Mouse (Mus musculus) liver, embryonic 14.5 days (tissue): Measurements from ENCODE around the gene Hist1h1d. TPM values are rescaled to one million over a fixed set of nuclear protein-coding genes. Genes with fewer than 3 reads are reported as not detected.

ENCODE experiments used
- ATAC-seq: fragments of 200-750 bp; cut with Nextera tagmentation; 2 replicates; pipeline ENCODE4 v1.8.0; 2017; ENCODE audit warnings: moderate number of reproducible peaks, mild to moderate bottlenecking, moderate library complexity; ENCODE audit not compliant: insufficient read depth
- DNase-seq, 3 experiments: peaks; one replicate each; pipeline ENCODE4 v3.0.0-alpha.2; 2012 to 2013; ENCODE audit warnings: low read depth in 3 of 3, low spot score in 3 of 3
- H3K27ac ChIP-seq: fragments of 300-500 bp; sonication (generic); 2 replicates; pipeline ENCODE4 v1.5.1; 2014; ENCODE audit warnings: moderate library complexity, mild to moderate bottlenecking, control low read depth, inconsistent platforms
- H3K27me3 ChIP-seq: fragments of 300-500 bp; sonication (generic); 2 replicates; pipeline ENCODE4 v1.6.1; 2014; ENCODE audit warnings: mild to moderate bottlenecking, low read length, moderate library complexity; ENCODE audit not compliant: control insufficient read depth, insufficient read depth
- H3K36me3 ChIP-seq: fragments of 300-500 bp; sonication (generic); replicated peaks from 2 replicates; pipeline ENCODE4 v1.6.1; 2014; ENCODE audit warnings: low read depth; ENCODE audit not compliant: control insufficient read depth, insufficient read depth
- H3K4me1 ChIP-seq, 2 experiments: fragments of 200-500 bp in 1 of 2; fragments of 300-500 bp in 1 of 2; sonication (generic) in 1 of 2; replicated peaks; 2 replicates each; pipeline ENCODE4 v1.6.1; 2012 to 2014; ENCODE audit warnings: antibody characterized with exemption in 1 of 2, inconsistent platforms in 1 of 2, low read length in 1 of 2; ENCODE audit not compliant: control insufficient read depth in 2 of 2, insufficient read depth in 2 of 2
- H3K4me2 ChIP-seq: fragments of 300-500 bp; sonication (generic); 2 replicates; pipeline ENCODE4 v1.6.1; 2014; ENCODE audit warnings: low read depth, mild to moderate bottlenecking, control low read depth, moderate library complexity
- H3K4me3 ChIP-seq, 2 experiments: fragments of 200-500 bp in 1 of 2; fragments of 300-500 bp in 1 of 2; sonication (generic) in 1 of 2; 2 replicates each; pipeline ENCODE4 v1.5.1; 2012 to 2014; ENCODE audit warnings: low read depth in 2 of 2, low read length in 2 of 2, mild to moderate bottlenecking in 2 of 2, control low read depth in 1 of 2, inconsistent platforms in 1 of 2, moderate library complexity in 1 of 2; ENCODE audit not compliant: insufficient read depth in 1 of 2
- H3K9ac ChIP-seq: fragments of 300-500 bp; sonication (generic); replicated peaks from 2 replicates; pipeline ENCODE4 v1.6.1; 2014; ENCODE audit warnings: mild to moderate bottlenecking, control low read depth, moderate library complexity
- H3K9me3 ChIP-seq: fragments of 300-500 bp; sonication (generic); 2 replicates; pipeline ENCODE4 v1.6.1; 2016; ENCODE audit warnings: low read length, mixed read lengths; ENCODE audit not compliant: control insufficient read depth
- CTCF ChIP-seq: IDR thresholded peaks from 2 replicates; pipeline ENCODE4 v1.5.1; 2016; ENCODE audit warnings: antibody characterized with exemption, low read depth, control low read depth
- EP300 ChIP-seq: IDR thresholded peaks from 2 replicates; pipeline ENCODE4 v1.6.1; 2016; ENCODE audit warnings: antibody characterized with exemption, low read depth
- WGBS: fragments of 180-500 bp; shearing (Covaris S2); extraction: QIAGEN DNeasy Blood & Tissue Kit; methylation state at CpG from one replicate; pipeline ENCODE4 v1.1.7; 2014; ENCODE audit not compliant: insufficient replicate concordance; 5-methylcytosine and 5-hydroxymethylcytosine counted together
- polyA plus RNA-seq, 2 experiments: library from polyadenylated mRNA; depleted of rRNA in 1 of 2; stranded (reverse) in 1 of 2; unstranded in 1 of 2; fragments of >200 nt; fragmentation: Nextera tagmentation in 1 of 2; extraction: Ambion mirVana in 1 of 2; gene quantifications; 2 replicates each; pipeline versions ENCODE4 v1.2.1 to v1.2.3; 2012 to 2014

Hist1h1d gene
- polyA plus RNA-seq, 2 experiments = 0.70 to 1.2 TPM

DNA sequence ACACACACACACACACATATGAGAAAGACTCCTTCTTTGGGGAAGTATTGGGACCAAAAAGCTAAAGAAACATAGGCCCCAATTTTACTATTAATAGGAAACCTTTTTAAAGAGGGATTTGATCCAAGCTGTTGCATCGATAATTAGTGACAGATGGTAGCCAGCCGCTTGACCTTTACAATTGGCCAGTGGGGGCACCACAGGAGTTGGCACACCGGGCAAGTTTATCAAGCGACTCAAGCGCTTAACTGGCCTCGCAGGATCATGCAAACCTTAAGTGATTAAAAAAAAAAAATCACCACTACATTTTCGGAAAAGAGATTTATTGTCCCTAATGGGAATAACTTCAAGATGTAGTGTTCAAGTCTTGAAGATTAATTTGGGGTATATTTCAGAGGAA, 39.6 kb downstream of the Hist1h1d start:
- Histone ChIP-seq H3K36me3 (no peaks in the 10 kb centered on the region), H3K4me2 (no peak overlapping the region; the same call in 1 of the 2 replicates), H3K4me1 (peaks cover 43 to 46% of the 10 kb centered on the region in 2 experiments), H3K9ac (peak overlapping the region; percentile 49), H3K4me3 (no peak overlapping the region), H3K27ac (peak overlapping the region; percentile 78), H3K27me3 (no peaks in the 10 kb centered on the region), H3K9me3 (no peaks in the 10 kb centered on the region)
- no peak for DNase-seq
- 71% methylated on average over 7 of the region's 7 CpGs for WGBS
- no peak for ATAC-seq
- TF ChIP-seq EP300 (no peak), CTCF (no peak)

DNA sequence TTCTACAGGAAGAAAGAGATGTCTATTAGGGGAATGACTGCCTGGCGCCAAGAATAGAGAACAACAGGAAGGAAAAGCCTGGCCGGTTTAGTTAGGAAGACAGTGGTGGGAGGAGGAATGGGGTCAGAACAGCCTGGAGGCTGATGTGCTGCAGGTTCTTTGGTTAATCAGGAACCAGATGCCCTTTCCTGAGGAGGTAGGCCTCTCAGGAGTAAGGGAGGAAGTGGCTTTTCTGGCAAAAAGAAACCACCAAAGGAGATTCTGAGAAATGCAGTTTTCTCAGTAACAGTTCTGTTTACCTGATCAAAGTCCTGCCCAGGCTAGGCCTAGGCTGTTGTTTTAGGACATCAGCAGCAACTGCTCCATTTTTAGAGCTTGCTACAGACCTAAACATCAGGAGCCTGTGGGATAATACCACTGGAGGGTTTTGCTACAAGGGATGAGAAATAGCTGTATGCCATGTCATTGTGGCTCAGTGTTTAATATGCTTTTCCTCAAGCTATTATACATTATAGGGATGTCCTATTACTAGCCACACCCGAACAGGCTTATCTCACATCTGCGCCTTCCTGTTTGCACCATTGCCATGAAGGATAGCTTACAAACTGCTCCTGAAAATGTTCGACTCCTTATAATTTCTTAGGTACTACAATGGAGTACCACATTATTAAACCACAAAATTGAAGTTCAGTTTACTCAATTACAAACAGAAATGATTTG, 40.1 kb downstream of the Hist1h1d start:
- Histone ChIP-seq H3K9ac (peak overlapping the region; percentile 49), H3K27ac (peak overlapping the region; percentile 78), H3K4me3 (no peak overlapping the region), H3K4me1 (peaks cover 44 to 48% of the 10 kb centered on the region in 2 experiments), H3K36me3 (no peaks in the 10 kb centered on the region), H3K4me2 (peak overlapping the region; percentile 29), H3K27me3 (no peaks in the 10 kb centered on the region), H3K9me3 (no peaks in the 10 kb centered on the region)
- TF ChIP-seq EP300 (no peak), CTCF (no peak)
- no peak for DNase-seq
- no peak for ATAC-seq
- WGBS = 8% methylated on average over 5 of the region's 5 CpGs

DNA sequence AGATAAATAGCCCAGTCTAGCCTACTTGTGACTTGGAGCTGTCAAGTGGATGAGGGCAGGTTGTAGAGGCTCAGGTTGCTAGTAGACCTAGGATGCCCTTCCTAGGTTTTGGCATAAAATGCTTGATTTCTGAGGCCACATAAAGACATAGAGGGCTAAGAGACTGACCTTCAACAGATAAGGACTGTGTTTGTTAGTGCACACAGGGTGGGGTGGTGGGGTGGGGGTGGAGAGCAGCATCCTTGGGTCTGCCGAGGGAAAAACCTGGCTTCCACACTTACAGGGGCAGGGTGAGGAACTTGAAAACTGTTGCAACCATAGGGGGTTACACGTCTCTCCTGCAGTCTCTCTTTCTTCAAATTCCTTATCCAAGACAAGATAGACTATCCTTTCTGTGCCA, 42.1 kb downstream of the Hist1h1d start:
- H3K9ac ChIP-seq = peak overlapping the region; percentile 76
- H3K4me2 ChIP-seq = peak overlapping the region; percentile 63
- WGBS = 14% methylated on average over 2 of the region's 2 CpGs
- H3K4me1 ChIP-seq = peaks cover 44 to 48% of the 10 kb centered on the region in 2 experiments
- H3K27me3 ChIP-seq = no peaks in the 10 kb centered on the region
- H3K4me3 ChIP-seq = no peak overlapping the region; a peak in 1 of 4 replicates
- H3K27ac ChIP-seq = peak overlapping the region; percentile 97
- ATAC-seq = peak; percentile 27; the same call in 1 of the 2 replicates
- no peaks in the 10 kb centered on the region for H3K9me3 ChIP-seq
- TF ChIP-seq CTCF = no peak
- no peak for TF ChIP-seq EP300
- no peak for DNase-seq
- no peaks in the 10 kb centered on the region for H3K36me3 ChIP-seq

DNA sequence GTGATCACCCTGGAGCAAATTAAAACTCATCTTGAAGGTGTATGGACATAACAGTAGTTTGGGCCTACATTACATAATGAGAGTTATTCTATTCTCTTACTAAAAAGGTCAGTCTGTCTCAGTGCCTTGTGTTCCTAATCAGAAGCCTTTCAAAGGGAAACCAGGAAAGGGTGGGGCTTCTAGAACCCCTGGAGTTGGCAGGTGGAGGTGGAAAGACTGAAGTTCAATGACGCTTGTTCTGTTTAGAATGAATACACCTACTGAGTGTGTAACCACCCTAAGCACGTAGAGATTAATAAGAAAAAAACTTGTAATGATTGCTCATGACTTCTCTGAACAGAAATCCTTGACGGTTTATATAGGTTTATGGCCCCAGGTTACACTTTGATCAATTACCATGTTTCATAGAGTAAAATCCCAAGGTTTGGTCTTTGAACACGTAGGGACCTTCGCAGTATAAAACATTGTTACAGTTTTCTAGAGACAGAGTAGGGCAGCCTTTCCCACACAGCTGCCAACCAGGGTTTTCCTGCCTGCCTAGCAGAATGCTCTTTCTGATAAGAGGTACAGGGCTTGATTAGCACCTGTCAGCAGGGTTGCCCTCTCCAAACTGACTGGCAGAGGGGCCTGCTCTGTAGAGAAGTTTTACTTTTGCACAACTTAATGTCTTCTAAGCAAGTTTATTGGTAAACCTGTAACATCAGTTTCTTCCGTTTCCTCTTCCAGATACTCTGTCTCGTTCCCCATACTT, 42.7 kb downstream of the Hist1h1d start:
- Histone ChIP-seq H3K4me1 (peaks cover 44 to 48% of the 10 kb centered on the region in 2 experiments), H3K4me3 (peak overlapping the region in 1 of 2 experiments; percentile 10; a peak in 1 of 4 replicates), H3K27ac (peak overlapping the region; percentile 97), H3K36me3 (no peaks in the 10 kb centered on the region), H3K9me3 (no peaks in the 10 kb centered on the region), H3K9ac (peak overlapping the region; percentile 76), H3K4me2 (peak overlapping the region; percentile 63), H3K27me3 (no peaks in the 10 kb centered on the region)
- TF ChIP-seq CTCF = no peak
- peak; percentile 87 for TF ChIP-seq EP300
- WGBS = 29% methylated on average over 7 of the region's 7 CpGs
- ATAC-seq (peak; percentile 94), DNase-seq (peak in 2 of 3 experiments; percentile 70 to 74)

DNA sequence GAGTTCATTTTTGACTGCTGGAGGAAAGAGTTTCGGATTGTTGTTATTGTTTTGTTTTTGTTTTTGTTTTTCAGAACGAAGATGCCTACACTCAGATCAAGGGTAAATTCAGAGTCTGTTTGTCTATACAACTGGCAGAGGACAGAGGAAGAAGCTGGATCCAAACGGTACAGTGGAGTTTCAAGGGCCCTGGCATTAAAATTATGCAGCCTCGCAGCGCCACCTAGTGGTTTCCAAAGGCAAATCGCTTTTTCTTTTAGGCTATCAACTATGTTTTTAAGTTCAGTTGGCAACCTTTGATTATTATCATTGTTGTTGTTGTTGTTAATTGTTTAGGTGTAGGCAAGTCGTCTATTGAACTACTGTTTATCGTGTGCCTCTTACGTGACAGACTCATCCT, 44.9 kb downstream of the Hist1h1d start:
- H3K4me2 ChIP-seq = peak overlapping the region; percentile 18; the same call in 1 of the 2 replicates
- peak overlapping the region; percentile 65 for H3K27ac ChIP-seq
- peak; percentile 83 for TF ChIP-seq CTCF
- TF ChIP-seq EP300 = peak; percentile 67
- H3K9ac ChIP-seq = peak overlapping the region; percentile 16; the same call in 1 of the 2 replicates
- DNase-seq (peak in 1 of 3 experiments; percentile 75), ATAC-seq (no peak)
- no peaks in the 10 kb centered on the region for H3K27me3 ChIP-seq
- no peak overlapping the region for H3K4me3 ChIP-seq
- no peaks in the 10 kb centered on the region for H3K36me3 ChIP-seq
- whole genome bisulfite sequencing = 6% methylated on average over 9 of the region's 9 CpGs
- no peaks in the 10 kb centered on the region for H3K9me3 ChIP-seq
- peaks cover 38 to 44% of the 10 kb centered on the region in 2 experiments for H3K4me1 ChIP-seq
